Mouse (Mus musculus): ENCODE data around the gene Nav2. TPM values are rescaled to one million over a fixed set of nuclear protein-coding genes. Genes with fewer than 3 reads are reported as not detected.

Nav2 gene
- polyA plus RNA-seq, 1 experiment from 2014 or later = 18.2 TPM

GRCm38 (mm10) chr7:49511820-49512453 lies 603.4 kb downstream of the Nav2 start:
- Histone ChIP-seq H3K4me3 (replicated peaks; ENCODE audit: low read length) (no peak overlapping the region), H3K27ac (ENCODE audit: low read length) (no peak overlapping the region), H3K4me2 (ENCODE audit: low read depth, low read length) (no peak overlapping the region), H3K36me3 (ENCODE audit: control insufficient read depth, insufficient read depth, low read length) (no peaks in the 10 kb centered on the region), H3K9ac (ENCODE audit: low read length) (no peak overlapping the region), H3K27me3 (ENCODE audit: control insufficient read depth, insufficient read depth, low read length) (no peaks in the 10 kb centered on the region), H3K4me1 (ENCODE audit: control insufficient read depth, insufficient read depth, low read length) (0 out of 2 replicates have a peak, but pooled peaks cover 3% of the 10 kb centered on the region), H3K9me3 (replicated peaks; ENCODE audit: control insufficient read depth, low read length) (no peaks in the 10 kb centered on the region)
- ATAC-seq (ENCODE audit: insufficient read depth, low FRiP score) = no peak
- 46% methylated on average over 7 of the region's 7 CpGs for WGBS

GRCm38 (mm10) chr7:49513763-49514437 lies 605.4 kb downstream of the Nav2 start:
- Histone ChIP-seq H3K27me3 (ENCODE audit: control insufficient read depth, insufficient read depth, low read length) (no peaks in the 10 kb centered on the region), H3K9ac (ENCODE audit: low read length) (no peak overlapping the region), H3K4me1 (ENCODE audit: control insufficient read depth, insufficient read depth, low read length) (0 out of 2 replicates have a peak, but pooled peaks cover 3% of the 10 kb centered on the region), H3K4me2 (ENCODE audit: low read depth, low read length) (no peak overlapping the region), H3K4me3 (replicated peaks; ENCODE audit: low read length) (no peak overlapping the region), H3K27ac (ENCODE audit: low read length) (no peak overlapping the region), H3K36me3 (ENCODE audit: control insufficient read depth, insufficient read depth, low read length) (no peaks in the 10 kb centered on the region), H3K9me3 (replicated peaks; ENCODE audit: control insufficient read depth, low read length) (no peaks in the 10 kb centered on the region)
- WGBS = 83% methylated on average over 6 of the region's 6 CpGs
- ATAC-seq (ENCODE audit: insufficient read depth, low FRiP score) = no peak

- Histone ChIP-seq H3K9ac (ENCODE audit: low read length) (no peak overlapping the region), H3K27me3 (ENCODE audit: control insufficient read depth, insufficient read depth, low read length) (no peaks in the 10 kb centered on the region), H3K27ac (ENCODE audit: low read length) (no peak overlapping the region), H3K36me3 (ENCODE audit: control insufficient read depth, insufficient read depth, low read length) (no peaks in the 10 kb centered on the region), H3K4me1 (ENCODE audit: control insufficient read depth, insufficient read depth, low read length) (0 out of 2 replicates have a peak, but pooled peaks cover 7% of the 10 kb centered on the region), H3K4me3 (replicated peaks; ENCODE audit: low read length) (no peak overlapping the region), H3K4me2 (ENCODE audit: low read depth, low read length) (no peak overlapping the region), H3K9me3 (replicated peaks; ENCODE audit: control insufficient read depth, low read length) (no peaks in the 10 kb centered on the region)
- WGBS = 75% methylated on average over 2 of the region's 2 CpGs
- no peak for ATAC-seq (ENCODE audit: insufficient read depth, low FRiP score)
Measured at GRCm38 (mm10) chr7:49515012-49515411, 606.5 kb downstream of the Nav2 start.

- no peaks in the 10 kb centered on the region for H3K27me3 ChIP-seq (ENCODE audit: control insufficient read depth, insufficient read depth, low read length)
- no peak overlapping the region for H3K4me3 ChIP-seq (replicated peaks; ENCODE audit: low read length)
- peaks cover 39% of the 10 kb centered on the region for H3K4me1 ChIP-seq (ENCODE audit: control insufficient read depth, insufficient read depth, low read length)
- ATAC-seq (ENCODE audit: insufficient read depth, low FRiP score) = no peak; the same call in 1 of the 2 replicates
- no peaks in the 10 kb centered on the region for H3K9me3 ChIP-seq (replicated peaks; ENCODE audit: control insufficient read depth, low read length)
- WGBS = 42% methylated on average over 2 of the region's 2 CpGs
- H3K4me2 ChIP-seq (ENCODE audit: low read depth, low read length) = no peak overlapping the region
- no peak overlapping the region for H3K27ac ChIP-seq (ENCODE audit: low read length)
- H3K36me3 ChIP-seq (ENCODE audit: control insufficient read depth, insufficient read depth, low read length) = no peaks in the 10 kb centered on the region
- no peak overlapping the region for H3K9ac ChIP-seq (ENCODE audit: low read length)
Measured at GRCm38 (mm10) chr7:49520504-49520903, 612.0 kb downstream of the Nav2 start.

GRCm38 (mm10) chr7:49521349-49521748 lies 612.8 kb downstream of the Nav2 start:
- H3K4me3 ChIP-seq (replicated peaks; ENCODE audit: low read length) = no peak overlapping the region

GRCm38 (mm10) chr7:49521976-49522375 lies 613.5 kb downstream of the Nav2 start:
- Histone ChIP-seq H3K9ac (ENCODE audit: low read length) (peak overlapping the region; percentile 50), H3K4me3 (replicated peaks; ENCODE audit: low read length) (peak overlapping the region; percentile 49), H3K9me3 (replicated peaks; ENCODE audit: control insufficient read depth, low read length) (no peaks in the 10 kb centered on the region), H3K4me2 (ENCODE audit: low read depth, low read length) (peak overlapping the region; percentile 70), H3K4me1 (ENCODE audit: control insufficient read depth, insufficient read depth, low read length) (peaks cover 49% of the 10 kb centered on the region), H3K27me3 (ENCODE audit: control insufficient read depth, insufficient read depth, low read length) (no peaks in the 10 kb centered on the region), H3K36me3 (ENCODE audit: control insufficient read depth, insufficient read depth, low read length) (no peaks in the 10 kb centered on the region), H3K27ac (ENCODE audit: low read length) (peak overlapping the region; percentile 73)
- ATAC-seq (ENCODE audit: insufficient read depth, low FRiP score) = no peak
- 6% methylated on average over 9 of the region's 9 CpGs for WGBS

More at GRCm38 (mm10) chr7:49521349-49521748, 612.8 kb downstream of the Nav2 start:
- Histone ChIP-seq H3K4me2 (ENCODE audit: low read depth, low read length) (peak overlapping the region; percentile 70), H3K27me3 (ENCODE audit: control insufficient read depth, insufficient read depth, low read length) (no peaks in the 10 kb centered on the region), H3K27ac (ENCODE audit: low read length) (peak overlapping the region; percentile 73; the same call in 1 of the 2 replicates), H3K36me3 (ENCODE audit: control insufficient read depth, insufficient read depth, low read length) (no peaks in the 10 kb centered on the region), H3K9me3 (replicated peaks; ENCODE audit: control insufficient read depth, low read length) (no peaks in the 10 kb centered on the region), H3K4me1 (ENCODE audit: control insufficient read depth, insufficient read depth, low read length) (peaks cover 44% of the 10 kb centered on the region), H3K9ac (ENCODE audit: low read length) (peak overlapping the region; percentile 50; the same call in 1 of the 2 replicates)
- ATAC-seq (ENCODE audit: insufficient read depth, low FRiP score) = no peak
- WGBS = 25% methylated on average over 4 of the region's 4 CpGs

GRCm38 (mm10) chr7:49522411-49523114 lies 614.0 kb downstream of the Nav2 start:
- Histone ChIP-seq H3K27ac (ENCODE audit: low read length) (peak overlapping the region; percentile 82), H3K27me3 (ENCODE audit: control insufficient read depth, insufficient read depth, low read length) (no peaks in the 10 kb centered on the region), H3K4me3 (replicated peaks; ENCODE audit: low read length) (peak overlapping the region; percentile 49), H3K4me2 (ENCODE audit: low read depth, low read length) (peak overlapping the region; percentile 70), H3K36me3 (ENCODE audit: control insufficient read depth, insufficient read depth, low read length) (no peaks in the 10 kb centered on the region), H3K9ac (ENCODE audit: low read length) (peak overlapping the region; percentile 65), H3K9me3 (replicated peaks; ENCODE audit: control insufficient read depth, low read length) (no peaks in the 10 kb centered on the region), H3K4me1 (ENCODE audit: control insufficient read depth, insufficient read depth, low read length) (peaks cover 53% of the 10 kb centered on the region)
- ATAC-seq (ENCODE audit: insufficient read depth, low FRiP score) = peak; percentile 68
- 3% methylated on average over 24 of the region's 24 CpGs for WGBS

- Histone ChIP-seq H3K4me3 (replicated peaks; ENCODE audit: low read length) (peak overlapping the region; percentile 49), H3K4me2 (ENCODE audit: low read depth, low read length) (peak overlapping the region; percentile 70), H3K27me3 (ENCODE audit: control insufficient read depth, insufficient read depth, low read length) (no peaks in the 10 kb centered on the region), H3K9me3 (replicated peaks; ENCODE audit: control insufficient read depth, low read length) (no peaks in the 10 kb centered on the region), H3K27ac (ENCODE audit: low read length) (peak overlapping the region; percentile 73), H3K4me1 (ENCODE audit: control insufficient read depth, insufficient read depth, low read length) (peaks cover 55% of the 10 kb centered on the region), H3K9ac (ENCODE audit: low read length) (peak overlapping the region; percentile 65; the same call in 1 of the 2 replicates), H3K36me3 (ENCODE audit: control insufficient read depth, insufficient read depth, low read length) (no peaks in the 10 kb centered on the region)
- WGBS = 28% methylated on average over 4 of the region's 4 CpGs
- peak; percentile 26; the same call in 1 of the 2 replicates for ATAC-seq (ENCODE audit: insufficient read depth, low FRiP score)
Measured at GRCm38 (mm10) chr7:49523115-49523445, 614.6 kb downstream of the Nav2 start.

- H3K4me2 ChIP-seq (ENCODE audit: low read depth, low read length) = peak overlapping the region; percentile 70
- H3K9ac ChIP-seq (ENCODE audit: low read length) = peak overlapping the region; percentile 19; the same call in 1 of the 2 replicates
- no peaks in the 10 kb centered on the region for H3K9me3 ChIP-seq (replicated peaks; ENCODE audit: control insufficient read depth, low read length)
- no peaks in the 10 kb centered on the region for H3K36me3 ChIP-seq (ENCODE audit: control insufficient read depth, insufficient read depth, low read length)
- H3K27ac ChIP-seq (ENCODE audit: low read length) = peak overlapping the region; percentile 73
- peaks cover 55% of the 10 kb centered on the region for H3K4me1 ChIP-seq (ENCODE audit: control insufficient read depth, insufficient read depth, low read length)
- no peak for ATAC-seq (ENCODE audit: insufficient read depth, low FRiP score)
- 45% methylated on average over 5 of the region's 5 CpGs for WGBS
- no peaks in the 10 kb centered on the region for H3K27me3 ChIP-seq (ENCODE audit: control insufficient read depth, insufficient read depth, low read length)
- peak overlapping the region; percentile 18 for H3K4me3 ChIP-seq (replicated peaks; ENCODE audit: low read length)
Measured at GRCm38 (mm10) chr7:49523729-49524128, 615.2 kb downstream of the Nav2 start.
